Mouse (Mus musculus) stomach, postnatal 0 days (tissue): ENCODE results near the gene Arpp19. TPM values are rescaled to one million over a fixed set of nuclear protein-coding genes. Genes with fewer than 3 reads are reported as not detected.

Source experiments
- ATAC-seq: fragments of 200-750 bp; cut with Nextera tagmentation; 2 replicates; pipeline ENCODE4 v1.8.0; 2017; ENCODE audit not compliant: low FRiP score, low TSS enrichment
- DNase-seq: peaks from one replicate; pipeline ENCODE4 v3.0.0-alpha.2; 2016; ENCODE audit warnings: low spot score
- H3K27ac ChIP-seq: fragments of 300-500 bp; sonication (generic); replicated peaks from 2 replicates; pipeline ENCODE4 v1.5.1; 2014; ENCODE audit warnings: mild to moderate bottlenecking, control low read depth
- H3K27me3 ChIP-seq: fragments of 300-500 bp; sonication (generic); 2 replicates; pipeline ENCODE4 v1.6.1; 2014; ENCODE audit warnings: low read length; ENCODE audit not compliant: control insufficient read depth, insufficient read depth
- H3K36me3 ChIP-seq: fragments of 300-500 bp; sonication (generic); 2 replicates; pipeline ENCODE4 v1.6.1; 2014; ENCODE audit warnings: low read length, mixed read lengths; ENCODE audit not compliant: control insufficient read depth, insufficient read depth
- H3K4me1 ChIP-seq: fragments of 300-500 bp; sonication (generic); replicated peaks from 2 replicates; pipeline ENCODE4 v1.6.1; 2014; ENCODE audit warnings: antibody characterized with exemption; ENCODE audit not compliant: control insufficient read depth, insufficient read depth
- H3K4me2 ChIP-seq: fragments of 300-500 bp; sonication (generic); replicated peaks from 2 replicates; pipeline ENCODE4 v1.6.1; 2014; ENCODE audit warnings: low read depth, mild to moderate bottlenecking, control low read depth, moderate library complexity
- H3K4me3 ChIP-seq: fragments of 300-500 bp; sonication (generic); 2 replicates; pipeline ENCODE4 v1.5.1; 2014; ENCODE audit warnings: low read depth, low read length, control low read depth
- H3K9ac ChIP-seq: fragments of 300-500 bp; sonication (generic); 2 replicates; pipeline ENCODE4 v1.6.1; 2014; ENCODE audit warnings: mild to moderate bottlenecking, low read length, control low read depth, mixed read lengths
- H3K9me3 ChIP-seq: fragments of 300-500 bp; sonication (generic); 2 replicates; pipeline ENCODE4 v1.6.1; 2016; ENCODE audit warnings: low read length; ENCODE audit not compliant: control insufficient read depth
- CTCF ChIP-seq: IDR thresholded peaks from 2 replicates; pipeline ENCODE4 v1.5.1; 2016; ENCODE audit warnings: antibody characterized with exemption, low read depth, mild to moderate bottlenecking, moderate library complexity
- EP300 ChIP-seq: optimal IDR thresholded peaks from 2 replicates; pipeline ENCODE3; 2016; ENCODE audit warnings: antibody characterized with exemption
- WGBS: fragments of 180-500 bp; shearing (Covaris S2); extraction: QIAGEN DNeasy Blood & Tissue Kit; methylation state at CpG from one replicate; pipeline ENCODE4 v1.1.7; 2014; 5-methylcytosine and 5-hydroxymethylcytosine counted together
- polyA plus RNA-seq: library from polyadenylated mRNA; unstranded; fragments of >200 nt; fragmentation: Nextera tagmentation; extraction: Ambion mirVana; gene quantifications from 2 replicates; pipeline ENCODE4 v1.2.1, GENCODE M21; 2015

Arpp19 gene
- polyA plus RNA-seq, 1 experiment from 2014 or later: 327 TPM

DNA sequence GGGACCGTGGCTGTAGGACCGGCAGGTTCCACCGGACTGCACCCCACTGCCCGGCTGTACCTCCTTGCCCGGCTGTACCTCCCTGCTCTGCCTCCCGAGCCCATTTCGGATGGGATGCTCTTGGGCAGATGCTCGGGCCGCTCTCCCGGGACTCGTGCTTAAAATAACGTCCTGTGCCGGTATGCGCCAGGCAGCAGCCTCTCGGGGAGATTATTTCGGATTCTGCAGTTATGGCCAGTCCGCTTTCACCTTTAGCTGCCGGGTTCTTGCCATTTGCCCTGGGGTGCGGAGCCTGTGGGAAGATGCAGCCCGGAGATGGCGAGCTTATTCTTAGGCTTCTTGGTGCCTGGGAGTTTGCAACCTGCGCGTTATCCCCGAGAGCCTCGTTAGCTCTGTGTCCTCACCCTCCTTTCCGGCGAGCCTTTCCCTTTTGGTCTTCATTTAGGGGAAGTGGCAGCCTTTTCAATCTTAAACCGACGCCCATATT is 34.3 kb downstream of the Arpp19 start:
- Histone ChIP-seq H3K4me3 (peak overlapping the region; percentile 73), H3K9me3 (no peaks in the 10 kb centered on the region), H3K4me2 (peak overlapping the region; percentile 95), H3K27me3 (no peaks in the 10 kb centered on the region), H3K27ac (peak overlapping the region; percentile 86), H3K4me1 (0 out of 2 replicates have a peak, but pooled peaks cover 2% of the 10 kb centered on the region), H3K36me3 (no peaks in the 10 kb centered on the region), H3K9ac (peak overlapping the region; percentile 78)
- peak; percentile 3; the same call in 1 of the 2 replicates for ATAC-seq
- under 1% methylated on average over 29 of the region's 29 CpGs for WGBS
- no peak for DNase-seq
- no peak for TF ChIP-seq EP300
- TF ChIP-seq CTCF: no peak

DNA sequence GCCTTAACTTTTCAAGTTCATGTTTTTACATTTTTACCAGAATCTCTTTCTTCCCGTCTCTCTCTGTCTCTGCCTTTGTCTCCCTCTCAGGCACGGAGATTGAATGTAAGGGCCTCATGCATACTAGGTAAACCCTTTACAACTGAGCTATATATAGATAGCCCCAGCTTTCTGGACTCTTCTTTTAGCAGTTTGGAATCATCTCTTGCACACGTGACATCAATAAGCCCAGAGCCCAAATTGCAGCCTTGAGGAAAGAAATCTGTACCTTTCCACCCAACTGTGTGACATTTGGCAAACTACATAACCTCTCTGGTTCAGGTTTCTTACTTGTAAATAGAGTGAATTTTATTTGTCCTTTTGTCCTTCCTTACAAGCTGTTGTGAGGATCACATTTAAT is 34.9 kb downstream of the Arpp19 start:
- 0 out of 2 replicates have a peak overlapping the region, but pooled peaks have one; percentile 78 for H3K9ac ChIP-seq
- no peak for DNase-seq
- no peaks in the 10 kb centered on the region for H3K36me3 ChIP-seq
- peak overlapping the region; percentile 95 for H3K4me2 ChIP-seq
- TF ChIP-seq EP300 (no peak), CTCF (no peak)
- no peaks in the 10 kb centered on the region for H3K9me3 ChIP-seq
- no peaks in the 10 kb centered on the region for H3K27me3 ChIP-seq
- H3K27ac ChIP-seq: no peak overlapping the region
- 35% methylated on average over 3 of the region's 3 CpGs for WGBS
- no peak for ATAC-seq
- H3K4me1 ChIP-seq: 0 out of 2 replicates have a peak, but pooled peaks cover 2% of the 10 kb centered on the region
- H3K4me3 ChIP-seq: peak overlapping the region; percentile 73

- H3K4me3 ChIP-seq: no peak overlapping the region
- H3K27me3 ChIP-seq: no peaks in the 10 kb centered on the region
- no peak overlapping the region for H3K27ac ChIP-seq
- ATAC-seq (no peak), DNase-seq (no peak)
- no peaks in the 10 kb centered on the region for H3K36me3 ChIP-seq
- H3K9ac ChIP-seq: no peak overlapping the region
- TF ChIP-seq EP300 (no peak), CTCF (no peak)
- no peaks in the 10 kb centered on the region for H3K9me3 ChIP-seq
- H3K4me1 ChIP-seq: no peaks in the 10 kb centered on the region
- no peak overlapping the region for H3K4me2 ChIP-seq
These were observed 39.8 kb downstream of the Arpp19 start for GRCm38 (mm10) chr9:75077191-75077590.

DNA sequence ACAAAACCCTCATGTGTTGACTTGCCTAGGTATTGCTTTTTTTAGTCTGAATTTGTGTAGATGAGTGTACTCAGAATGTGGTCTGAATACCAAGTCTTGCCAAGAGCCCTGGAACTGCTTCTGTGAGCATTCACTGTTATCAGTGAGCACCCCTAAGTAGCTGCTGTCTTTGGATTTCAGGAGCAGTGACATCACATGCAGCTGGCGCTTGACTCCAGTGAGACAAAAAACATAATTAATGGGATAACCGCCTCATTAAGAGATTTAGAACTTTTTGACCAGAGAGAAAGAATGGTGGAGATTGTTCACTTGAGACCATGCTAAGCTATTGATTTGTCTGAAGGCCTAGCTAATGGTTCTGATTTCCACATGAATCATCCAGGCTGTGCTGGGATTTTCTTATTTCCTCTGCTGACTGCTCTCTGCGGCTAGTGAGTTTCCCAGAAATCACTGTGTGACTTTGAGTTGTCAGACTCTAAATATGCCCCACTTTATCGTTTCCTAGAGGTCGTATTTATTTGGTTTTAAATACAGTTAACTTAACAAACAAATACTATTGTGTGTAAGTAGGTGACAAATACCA is 47.9 kb downstream of the Arpp19 start:
- 58% methylated on average over 5 of the region's 5 CpGs for WGBS
- DNase-seq (no peak), ATAC-seq (no peak)
- H3K4me3 ChIP-seq: no peak overlapping the region
- TF ChIP-seq EP300 (no peak), CTCF (no peak)
- no peak overlapping the region for H3K4me2 ChIP-seq
- no peaks in the 10 kb centered on the region for H3K9me3 ChIP-seq
- H3K27ac ChIP-seq: no peak overlapping the region
- H3K27me3 ChIP-seq: no peaks in the 10 kb centered on the region
- no peaks in the 10 kb centered on the region for H3K4me1 ChIP-seq
- H3K9ac ChIP-seq: no peak overlapping the region
- H3K36me3 ChIP-seq: no peaks in the 10 kb centered on the region

DNA sequence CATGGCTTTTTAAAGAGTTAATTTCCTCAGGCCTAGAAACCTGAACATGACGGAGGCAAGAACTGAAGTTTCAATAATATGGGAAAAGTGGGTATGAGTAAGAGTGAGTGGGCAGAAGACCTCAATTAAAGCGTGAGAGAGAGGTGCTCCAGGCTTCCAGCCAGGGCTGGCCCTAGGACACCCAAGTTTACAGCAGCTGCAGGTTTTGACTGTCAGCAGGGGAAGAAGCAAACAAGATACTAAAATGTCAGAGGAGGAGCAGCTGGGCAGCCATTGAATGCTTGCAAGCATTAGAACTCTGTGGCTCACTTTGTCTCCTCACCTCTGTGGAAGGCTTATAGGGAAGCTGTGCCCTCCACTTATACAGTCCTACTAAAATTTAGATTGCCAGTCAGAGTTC is 50.4 kb downstream of the Arpp19 start:
- TF ChIP-seq EP300 (no peak), CTCF (no peak)
- Histone ChIP-seq H3K9ac (no peak overlapping the region), H3K4me1 (no peaks in the 10 kb centered on the region), H3K4me2 (no peak overlapping the region), H3K4me3 (no peak overlapping the region), H3K36me3 (no peaks in the 10 kb centered on the region), H3K27me3 (no peaks in the 10 kb centered on the region), H3K27ac (no peak overlapping the region), H3K9me3 (no peaks in the 10 kb centered on the region)
- DNase-seq (no peak), ATAC-seq (no peak)
- WGBS: 56% methylated on average over 2 of the region's 2 CpGs

DNA sequence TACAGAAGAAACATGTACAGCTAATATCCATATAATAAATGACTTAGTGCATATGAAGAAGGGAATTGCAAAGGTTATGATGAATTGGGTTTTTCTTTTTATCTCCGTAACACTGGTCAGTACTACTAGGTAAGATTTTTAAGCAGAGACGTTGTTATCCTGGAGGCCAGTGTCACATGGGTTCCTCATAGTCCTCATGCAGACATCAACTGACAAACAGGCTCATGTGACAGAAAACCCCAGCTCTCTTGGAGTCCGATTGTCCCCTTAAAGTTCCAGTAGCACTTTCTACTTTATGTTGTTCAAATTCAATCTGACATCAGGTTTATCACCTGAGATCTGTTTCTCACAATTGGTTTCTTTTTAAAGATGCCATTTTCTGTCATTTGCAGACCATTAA is 51.9 kb downstream of the Arpp19 start:
- no peak overlapping the region for H3K27ac ChIP-seq
- TF ChIP-seq EP300 (no peak), CTCF (no peak)
- H3K9me3 ChIP-seq: no peaks in the 10 kb centered on the region
- no peaks in the 10 kb centered on the region for H3K36me3 ChIP-seq
- no peaks in the 10 kb centered on the region for H3K27me3 ChIP-seq
- H3K9ac ChIP-seq: no peak overlapping the region
- DNase-seq (no peak), ATAC-seq (no peak)
- no peaks in the 10 kb centered on the region for H3K4me1 ChIP-seq
- H3K4me2 ChIP-seq: no peak overlapping the region
- no peak overlapping the region for H3K4me3 ChIP-seq
- whole genome bisulfite sequencing: 83% methylated on average over 3 of the region's 3 CpGs
